Mouse (Mus musculus) adrenal gland, adult 2 months (tissue): Measurements from ENCODE around the gene Hoxb5. TPM values are rescaled to one million over a fixed set of nuclear protein-coding genes. Genes with fewer than 3 reads are reported as not detected.

Experiments used
- DNase-seq: peaks from one replicate; pipeline ENCODE4 v3.0.0; 2021
- polyA plus RNA-seq: library from polyadenylated mRNA; depleted of rRNA; stranded (reverse); fragments of >200 nt; gene quantifications from 2 replicates; pipeline ENCODE4 v1.2.3, GENCODE M21; 2012
- total RNA-seq, 2 experiments: library from RNA; stranded (reverse); gene quantifications; 2 replicates each; pipeline ENCODE4 v1.2.3; 2021

The Hoxb5 gene
- total and polyA plus RNA-seq, 3 experiments, result 15.2 to 45.6 (median 31.6) TPM

GRCm38 (mm10) chr11:96317608-96318367 is 14.7 kb downstream of the Hoxb5 start, which contains the start of gene Hoxb4:
Gene Hoxb4 (plus strand): TSS chr11:96318267.
- peak; percentile 73 for DNase-seq

GRCm38 (mm10) chr11:96318368-96319070 is 15.4 kb downstream of the Hoxb5 start:
- peak; percentile 91 for DNase-seq

DNA sequence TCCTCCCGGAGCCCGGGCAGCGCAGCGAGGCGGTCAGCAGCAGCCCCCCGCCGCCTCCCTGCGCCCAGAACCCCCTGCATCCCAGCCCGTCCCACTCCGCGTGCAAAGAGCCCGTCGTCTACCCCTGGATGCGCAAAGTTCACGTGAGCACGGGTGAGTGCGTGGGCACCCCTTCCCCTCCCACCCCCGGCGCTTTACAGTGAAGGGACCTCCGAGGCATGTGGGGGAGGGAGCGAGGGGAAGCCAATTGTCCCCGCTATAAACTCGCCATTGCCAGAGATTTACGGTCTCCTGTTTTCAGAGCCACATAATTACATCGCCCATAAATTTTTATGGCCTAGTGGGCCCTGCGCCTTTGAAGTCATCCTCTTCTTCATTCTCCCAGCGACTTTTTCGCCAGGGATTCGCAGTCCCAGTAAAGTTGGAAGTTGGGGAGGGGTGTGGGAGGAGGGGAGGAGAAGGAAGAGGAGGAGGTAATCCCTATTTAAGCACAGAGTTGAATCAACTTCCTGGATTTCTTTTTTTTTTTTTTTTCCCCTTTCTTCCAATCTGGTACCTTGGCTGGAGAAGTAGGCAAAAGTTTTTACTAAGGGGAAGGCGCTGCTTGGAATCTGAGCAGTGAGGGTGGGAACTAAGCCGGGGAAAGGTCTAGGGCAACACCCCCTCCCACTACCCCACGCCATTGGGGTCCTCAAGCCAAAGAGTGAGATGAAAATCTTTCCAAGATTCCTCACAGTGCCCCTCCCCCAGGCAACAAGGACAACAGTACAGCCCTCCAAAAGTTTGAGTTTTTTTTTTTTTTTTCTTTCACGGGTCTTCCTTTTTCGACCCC is 16.2 kb downstream of the Hoxb5 start:
- DNase-seq, result peak; percentile 77

GRCm38 (mm10) chr11:96319910-96320309 is 16.8 kb downstream of the Hoxb5 start:
- peak; percentile 80 for DNase-seq

DNA sequence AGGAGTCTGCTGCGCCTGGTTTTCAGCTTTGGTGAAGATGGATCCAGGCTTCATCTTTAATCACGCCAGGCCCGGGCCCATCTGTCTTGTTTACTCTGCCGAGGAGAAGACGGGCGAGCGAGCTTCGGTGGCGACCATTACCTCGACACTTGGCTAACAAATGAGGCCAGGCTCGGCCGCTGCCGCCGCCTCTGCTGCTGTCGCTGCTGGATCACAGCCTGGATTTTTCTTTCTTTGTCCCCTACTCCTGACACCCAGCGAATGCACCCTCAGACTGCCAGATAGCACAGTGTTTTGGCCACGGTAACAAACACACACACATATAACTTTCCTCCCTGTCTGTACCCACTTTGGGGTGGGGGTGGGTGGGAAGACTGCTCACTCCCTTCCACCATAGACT is 17.6 kb downstream of the Hoxb5 start:
- DNase-seq, result peak; percentile 62

GRCm38 (mm10) chr11:96321846-96322245 is 18.7 kb downstream of the Hoxb5 start:
- peak; percentile 61 for DNase-seq

GRCm38 (mm10) chr11:96322738-96323137 is 19.6 kb downstream of the Hoxb5 start:
- DNase-seq, result no peak

DNA sequence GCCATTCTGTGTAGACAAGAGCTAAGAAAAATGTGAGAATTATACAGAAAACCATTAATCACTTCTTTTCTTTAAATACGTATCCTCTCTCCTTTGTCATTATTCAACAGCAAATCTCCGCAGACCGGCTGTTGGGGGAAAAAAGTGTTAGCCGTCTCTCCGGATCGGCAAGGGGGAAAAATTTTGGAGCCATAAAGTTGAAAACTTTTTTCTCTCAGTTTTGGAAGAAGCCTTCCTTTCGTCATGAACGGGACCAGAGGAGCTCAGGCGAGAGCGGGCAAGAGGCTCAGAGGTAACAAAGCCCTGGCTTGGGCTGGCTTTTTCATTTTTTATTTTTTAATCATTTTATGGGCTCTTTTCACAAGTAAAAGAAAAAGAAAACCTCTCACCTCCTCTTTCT is 20.0 kb downstream of the Hoxb5 start, which contains the start of gene Hoxb3:
Gene Hoxb3, plus strand, starts transcription at position 173 of the 400 bp plus-strand sequence.
- DNase-seq, result no peak

GRCm38 (mm10) chr11:96324125-96324524 is 21.0 kb downstream of the Hoxb5 start:
- peak; percentile 63 for DNase-seq

DNA sequence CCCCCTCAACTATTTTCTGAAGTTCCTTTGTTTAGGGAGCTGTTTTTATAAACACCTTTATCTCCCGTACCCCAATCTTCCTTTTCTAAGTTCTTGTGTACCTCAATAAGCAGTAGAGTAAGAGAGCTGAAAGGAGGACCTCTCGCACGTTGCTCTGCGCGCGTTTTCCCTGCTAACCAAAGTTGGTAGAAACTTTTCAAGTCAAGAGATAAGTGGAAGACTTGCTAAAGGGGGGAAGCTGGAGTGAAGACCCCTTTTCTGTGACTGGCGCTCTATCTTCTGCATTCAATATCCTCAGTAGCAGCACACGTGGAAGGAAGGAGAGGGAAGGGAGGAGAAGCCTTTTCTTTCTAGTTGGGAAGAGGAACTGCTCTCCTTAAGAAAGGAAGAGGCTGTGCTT is 21.8 kb downstream of the Hoxb5 start:
- DNase-seq, result no peak

DNA sequence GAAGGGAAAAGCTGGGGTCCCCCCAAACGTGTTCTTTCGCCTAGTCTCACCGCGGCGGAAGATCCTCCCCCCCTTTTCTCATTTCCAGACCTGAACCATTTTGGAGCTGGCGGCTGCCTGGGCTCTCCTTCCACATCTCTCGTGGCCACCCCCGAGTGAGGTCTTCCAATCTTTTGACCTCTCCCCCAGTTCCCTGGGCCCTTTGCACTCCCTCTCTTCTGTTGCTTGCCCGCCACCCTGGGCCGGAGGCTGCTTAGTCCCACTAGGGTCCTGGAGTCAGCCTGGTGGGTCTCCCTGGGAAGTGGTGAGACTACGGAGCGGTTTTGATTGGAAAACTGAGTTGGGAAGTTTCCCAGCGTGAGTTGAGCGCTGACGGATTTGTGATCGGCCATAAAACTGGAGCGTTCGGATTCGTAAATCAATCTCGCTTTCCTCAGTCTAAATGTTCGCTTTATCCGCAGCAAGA is 22.6 kb downstream of the Hoxb5 start:
- peak; percentile 69 for DNase-seq

DNA sequence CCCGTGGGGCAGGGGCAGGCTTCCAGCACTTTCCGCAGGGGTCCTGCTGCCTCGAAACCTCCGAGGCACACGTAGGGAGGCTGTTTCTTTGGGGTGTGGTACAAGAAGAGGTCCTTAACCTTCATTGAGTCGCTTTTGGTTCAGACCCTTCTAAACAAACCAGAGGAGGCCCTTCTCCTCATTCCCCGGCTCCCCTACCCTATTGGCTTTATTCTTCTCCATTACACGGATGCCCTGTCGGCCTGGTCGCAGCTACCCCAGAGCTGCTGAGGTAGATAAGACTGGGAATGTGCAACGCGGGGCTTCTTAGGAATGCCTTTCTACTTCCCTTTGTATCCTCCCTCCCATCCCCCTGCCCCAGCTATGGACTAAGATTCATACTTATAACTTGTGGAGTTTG is 23.6 kb downstream of the Hoxb5 start:
- no peak for DNase-seq

DNA sequence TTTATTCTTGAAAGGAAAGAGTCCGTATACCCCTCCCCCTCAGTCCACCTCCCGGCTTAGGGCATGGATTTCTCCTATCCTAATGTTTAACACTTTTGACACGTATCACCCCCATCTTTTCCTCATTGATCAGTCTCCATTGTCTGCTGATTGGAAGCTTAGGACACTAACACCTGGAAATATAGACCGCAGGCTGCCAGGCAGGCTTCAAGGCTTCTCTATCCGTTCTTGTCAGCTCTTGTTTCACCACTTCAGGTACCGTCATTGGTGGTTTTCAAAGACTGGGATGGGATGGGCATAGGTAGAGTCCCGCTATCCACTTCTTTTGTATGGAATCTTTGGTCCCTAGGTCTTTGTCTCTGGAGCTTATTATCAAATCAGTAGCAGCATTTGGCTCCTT is 24.0 kb downstream of the Hoxb5 start:
- DNase-seq, result no peak

DNA sequence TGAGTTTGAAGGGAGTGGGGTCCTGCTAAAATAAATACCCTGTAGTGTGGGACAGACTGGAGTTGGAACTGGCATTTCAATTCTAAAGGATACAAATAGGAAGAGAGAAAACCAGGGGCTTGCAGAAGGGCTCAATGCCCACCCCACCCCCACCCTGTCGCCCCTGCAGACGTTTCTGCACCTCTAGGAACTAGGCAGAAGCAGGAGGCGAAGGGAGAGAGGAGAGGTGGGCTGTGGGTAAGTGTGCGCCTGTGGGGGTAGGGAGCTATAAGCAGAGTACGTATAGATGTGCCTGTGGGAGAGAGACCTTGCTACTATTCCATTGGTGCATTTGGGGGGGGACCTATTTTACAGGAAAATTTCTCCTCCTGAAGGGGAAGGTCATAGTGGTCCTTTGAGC is 24.6 kb downstream of the Hoxb5 start:
- no peak for DNase-seq

GRCm38 (mm10) chr11:96328605-96329004 is 25.5 kb downstream of the Hoxb5 start:
- no peak for DNase-seq

DNA sequence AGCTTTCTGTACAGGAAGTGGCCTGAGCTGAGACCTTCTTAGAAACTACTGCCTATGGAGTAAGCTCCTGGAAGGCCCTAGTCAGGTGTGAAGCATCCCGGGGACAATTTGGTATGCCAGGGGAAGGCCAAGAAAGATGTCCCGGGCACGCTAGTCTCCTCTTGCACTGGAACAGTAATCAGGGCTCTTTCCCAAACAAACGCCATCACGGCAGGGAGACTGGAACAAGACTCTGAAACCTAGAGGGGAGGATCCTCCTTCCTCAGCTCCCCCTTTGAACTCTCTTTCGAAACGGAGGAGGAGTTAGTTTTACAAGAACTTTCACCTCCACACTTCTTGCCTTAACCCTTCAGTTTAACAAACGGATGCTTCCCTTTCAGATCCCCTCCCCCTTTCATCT is 29.0 kb downstream of the Hoxb5 start:
- DNase-seq, result no peak

- no peak for DNase-seq
Observed at GRCm38 (mm10) chr11:96332618-96333032, 29.5 kb downstream of the Hoxb5 start.

DNA sequence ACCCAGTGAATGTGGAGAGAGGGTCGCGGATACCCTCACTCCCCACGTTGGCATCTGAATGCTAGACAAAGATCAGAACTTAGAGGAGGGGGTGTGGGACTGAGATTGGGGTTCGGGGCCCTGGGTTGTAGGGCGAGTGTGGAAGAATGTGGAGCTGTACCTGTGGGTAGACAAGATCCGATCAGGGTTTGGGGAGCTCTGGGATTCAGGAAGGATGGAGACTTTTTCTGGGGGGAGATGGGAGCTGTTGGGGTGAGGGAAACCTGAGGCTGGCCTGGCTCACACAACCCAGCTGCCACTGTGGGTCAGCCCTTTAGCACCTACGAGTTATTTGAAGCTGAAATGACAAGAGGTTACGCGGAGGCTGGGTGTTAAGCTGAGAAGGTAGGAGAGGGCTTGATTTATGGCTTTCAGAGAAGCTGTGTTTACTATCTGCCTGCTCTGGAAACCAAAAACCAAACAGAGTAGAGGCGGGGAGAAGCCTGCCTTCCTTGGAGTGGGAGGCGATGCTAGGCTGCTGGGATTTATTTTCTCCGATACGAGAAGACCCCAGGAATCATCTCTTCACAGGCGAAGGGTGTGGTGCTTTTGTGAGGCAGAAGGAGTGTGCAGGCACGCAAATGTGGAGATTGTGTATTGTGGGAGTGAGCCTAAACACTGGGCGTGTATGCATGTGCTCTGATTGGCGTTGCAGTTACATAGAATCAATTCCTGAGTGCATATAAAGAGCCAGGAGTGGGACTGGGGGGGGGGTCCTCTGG is 30.3 kb downstream of the Hoxb5 start:
- DNase-seq, result peak; percentile 36

- peak; percentile 15 for DNase-seq
Observed at GRCm38 (mm10) chr11:96334002-96334364, 30.8 kb downstream of the Hoxb5 start.

- DNase-seq, result no peak
Observed at GRCm38 (mm10) chr11:96334998-96335397, 31.9 kb downstream of the Hoxb5 start.

GRCm38 (mm10) chr11:96336597-96336996 is 33.5 kb downstream of the Hoxb5 start:
- peak; percentile 76 for DNase-seq

GRCm38 (mm10) chr11:96337026-96337425 is 33.9 kb downstream of the Hoxb5 start:
- peak; percentile 52 for DNase-seq
